Mouse (Mus musculus): Measurements from ENCODE around the gene Cd160. TPM values are rescaled to one million over a fixed set of nuclear protein-coding genes. Genes with fewer than 3 reads are reported as not detected.

Cd160 gene
- polyA plus RNA-seq, 1 experiment from 2014 or later, result 0.77 TPM

- Histone ChIP-seq H3K27me3 (replicated peaks; ENCODE audit: control insufficient read depth, insufficient read depth, low read length) (no peaks in the 10 kb centered on the region), H3K36me3 (ENCODE audit: control insufficient read depth, insufficient read depth, low read length) (no peaks in the 10 kb centered on the region), H3K27ac (ENCODE audit: low read depth) (no peak overlapping the region), H3K9ac (ENCODE audit: low read length) (no peak overlapping the region), H3K4me3 (ENCODE audit: low read depth, low read length) (no peak overlapping the region), H3K4me1 (replicated peaks; ENCODE audit: control insufficient read depth, insufficient read depth, low read length) (no peaks in the 10 kb centered on the region), H3K9me3 (ENCODE audit: control insufficient read depth, low read length) (no peaks in the 10 kb centered on the region), H3K4me2 (ENCODE audit: low read length) (no peak overlapping the region)
- ATAC-seq (replicated peaks; ENCODE audit: low FRiP score, low TSS enrichment, low read depth) (no peak), DNase-seq (ENCODE audit: low spot score) (peak; percentile 49)
- WGBS, result 69% methylated on average over 7 of the region's 7 CpGs
Measured at GRCm38 (mm10) chr3:96838996-96839645, 10.0 kb upstream of the Cd160 start.

GRCm38 (mm10) chr3:96836414-96836813 is 7.3 kb upstream of the Cd160 start:
- Histone ChIP-seq H3K27ac (ENCODE audit: low read depth) (no peak overlapping the region), H3K4me1 (replicated peaks; ENCODE audit: control insufficient read depth, insufficient read depth, low read length) (no peaks in the 10 kb centered on the region)

GRCm38 (mm10) chr3:96834587-96835348 is 5.6 kb upstream of the Cd160 start:
- no peak overlapping the region for H3K9ac ChIP-seq (ENCODE audit: low read length)
- whole genome bisulfite sequencing, result 74% methylated on average over 7 of the region's 7 CpGs
- H3K9me3 ChIP-seq (ENCODE audit: control insufficient read depth, low read length), result no peaks in the 10 kb centered on the region
- no peak overlapping the region for H3K4me3 ChIP-seq (ENCODE audit: low read depth, low read length)
- H3K27me3 ChIP-seq (replicated peaks; ENCODE audit: control insufficient read depth, insufficient read depth, low read length), result no peaks in the 10 kb centered on the region
- H3K27ac ChIP-seq (ENCODE audit: low read depth), result no peak overlapping the region
- H3K4me2 ChIP-seq (ENCODE audit: low read length), result no peak overlapping the region
- ATAC-seq (replicated peaks; ENCODE audit: low FRiP score, low TSS enrichment, low read depth) (no peak), DNase-seq (ENCODE audit: low spot score) (no peak)
- H3K4me1 ChIP-seq (replicated peaks; ENCODE audit: control insufficient read depth, insufficient read depth, low read length), result no peaks in the 10 kb centered on the region
- H3K36me3 ChIP-seq (ENCODE audit: control insufficient read depth, insufficient read depth, low read length), result no peaks in the 10 kb centered on the region

More at GRCm38 (mm10) chr3:96836414-96836813, 7.3 kb upstream of the Cd160 start:
- no peak for DNase-seq (ENCODE audit: low spot score)
- 58% methylated on average over 2 of the region's 2 CpGs for WGBS
- Histone ChIP-seq H3K4me2 (ENCODE audit: low read length) (no peak overlapping the region), H3K27me3 (replicated peaks; ENCODE audit: control insufficient read depth, insufficient read depth, low read length) (no peaks in the 10 kb centered on the region), H3K9me3 (ENCODE audit: control insufficient read depth, low read length) (no peaks in the 10 kb centered on the region), H3K36me3 (ENCODE audit: control insufficient read depth, insufficient read depth, low read length) (no peaks in the 10 kb centered on the region), H3K9ac (ENCODE audit: low read length) (no peak overlapping the region), H3K4me3 (ENCODE audit: low read depth, low read length) (no peak overlapping the region)
- ATAC-seq (replicated peaks; ENCODE audit: low FRiP score, low TSS enrichment, low read depth), result no peak

- H3K4me2 ChIP-seq (ENCODE audit: low read length), result no peak overlapping the region
- H3K4me3 ChIP-seq (ENCODE audit: low read depth, low read length), result no peak overlapping the region
Measured at GRCm38 (mm10) chr3:96832930-96833329, 3.8 kb upstream of the Cd160 start.

GRCm38 (mm10) chr3:96829856-96830255 is 705 bp upstream of the Cd160 start:
- no peak overlapping the region for H3K4me2 ChIP-seq (ENCODE audit: low read length)
- H3K4me3 ChIP-seq (ENCODE audit: low read depth, low read length), result no peak overlapping the region
- H3K27ac ChIP-seq (ENCODE audit: low read depth), result no peak overlapping the region
- no peak overlapping the region for H3K9ac ChIP-seq (ENCODE audit: low read length)
- H3K4me1 ChIP-seq (replicated peaks; ENCODE audit: control insufficient read depth, insufficient read depth, low read length), result no peaks in the 10 kb centered on the region; the same call in 1 of the 2 replicates
- no peaks in the 10 kb centered on the region for H3K36me3 ChIP-seq (ENCODE audit: control insufficient read depth, insufficient read depth, low read length)
- ATAC-seq (replicated peaks; ENCODE audit: low FRiP score, low TSS enrichment, low read depth) (no peak), DNase-seq (ENCODE audit: low spot score) (no peak)
- no peaks in the 10 kb centered on the region for H3K9me3 ChIP-seq (ENCODE audit: control insufficient read depth, low read length)
- H3K27me3 ChIP-seq (replicated peaks; ENCODE audit: control insufficient read depth, insufficient read depth, low read length), result no peaks in the 10 kb centered on the region
- 73% methylated on average over 10 of the region's 10 CpGs for WGBS

More at GRCm38 (mm10) chr3:96832930-96833329, 3.8 kb upstream of the Cd160 start:
- no peak for DNase-seq (ENCODE audit: low spot score)
- H3K27ac ChIP-seq (ENCODE audit: low read depth), result no peak overlapping the region
- no peaks in the 10 kb centered on the region; the same call in 1 of the 2 replicates for H3K4me1 ChIP-seq (replicated peaks; ENCODE audit: control insufficient read depth, insufficient read depth, low read length)
- no peaks in the 10 kb centered on the region for H3K36me3 ChIP-seq (ENCODE audit: control insufficient read depth, insufficient read depth, low read length)
- H3K27me3 ChIP-seq (replicated peaks; ENCODE audit: control insufficient read depth, insufficient read depth, low read length), result no peaks in the 10 kb centered on the region
- ATAC-seq (replicated peaks; ENCODE audit: low FRiP score, low TSS enrichment, low read depth), result no peak
- 50% methylated on average over 5 of the region's 5 CpGs for WGBS
- no peaks in the 10 kb centered on the region for H3K9me3 ChIP-seq (ENCODE audit: control insufficient read depth, low read length)
- H3K9ac ChIP-seq (ENCODE audit: low read length), result no peak overlapping the region

GRCm38 (mm10) chr3:96828308-96828864 is 765 bp downstream of the Cd160 start:
- DNase-seq (ENCODE audit: low spot score) (no peak), ATAC-seq (replicated peaks; ENCODE audit: low FRiP score, low TSS enrichment, low read depth) (no peak)
- Histone ChIP-seq H3K4me2 (ENCODE audit: low read length) (0 out of 2 replicates have a peak overlapping the region, but pooled peaks have one; percentile 11), H3K9me3 (ENCODE audit: control insufficient read depth, low read length) (no peaks in the 10 kb centered on the region), H3K4me1 (replicated peaks; ENCODE audit: control insufficient read depth, insufficient read depth, low read length) (no peaks in the 10 kb centered on the region; the same call in 1 of the 2 replicates), H3K27ac (ENCODE audit: low read depth) (no peak overlapping the region), H3K36me3 (ENCODE audit: control insufficient read depth, insufficient read depth, low read length) (no peaks in the 10 kb centered on the region), H3K4me3 (ENCODE audit: low read depth, low read length) (no peak overlapping the region), H3K9ac (ENCODE audit: low read length) (no peak overlapping the region), H3K27me3 (replicated peaks; ENCODE audit: control insufficient read depth, insufficient read depth, low read length) (no peaks in the 10 kb centered on the region)
- 31% methylated on average over 15 of the region's 15 CpGs for WGBS

- no peak overlapping the region for H3K9ac ChIP-seq (ENCODE audit: low read length)
- no peaks in the 10 kb centered on the region for H3K9me3 ChIP-seq (ENCODE audit: control insufficient read depth, low read length)
- 41% methylated on average over 11 of the region's 11 CpGs for WGBS
- no peak overlapping the region for H3K4me3 ChIP-seq (ENCODE audit: low read depth, low read length)
- ATAC-seq (replicated peaks; ENCODE audit: low FRiP score, low TSS enrichment, low read depth) (no peak), DNase-seq (ENCODE audit: low spot score) (no peak)
- H3K4me2 ChIP-seq (ENCODE audit: low read length), result no peak overlapping the region
- no peaks in the 10 kb centered on the region for H3K27me3 ChIP-seq (replicated peaks; ENCODE audit: control insufficient read depth, insufficient read depth, low read length)
- H3K4me1 ChIP-seq (replicated peaks; ENCODE audit: control insufficient read depth, insufficient read depth, low read length), result no peaks in the 10 kb centered on the region; the same call in 1 of the 2 replicates
- H3K27ac ChIP-seq (ENCODE audit: low read depth), result no peak overlapping the region
- H3K36me3 ChIP-seq (ENCODE audit: control insufficient read depth, insufficient read depth, low read length), result no peaks in the 10 kb centered on the region
Measured at GRCm38 (mm10) chr3:96825261-96825660, 3.9 kb downstream of the Cd160 start.

- Histone ChIP-seq H3K4me1 (replicated peaks; ENCODE audit: control insufficient read depth, insufficient read depth, low read length) (no peaks in the 10 kb centered on the region; the same call in 1 of the 2 replicates), H3K27me3 (replicated peaks; ENCODE audit: control insufficient read depth, insufficient read depth, low read length) (no peaks in the 10 kb centered on the region), H3K27ac (ENCODE audit: low read depth) (no peak overlapping the region), H3K9ac (ENCODE audit: low read length) (no peak overlapping the region), H3K9me3 (ENCODE audit: control insufficient read depth, low read length) (no peaks in the 10 kb centered on the region), H3K4me2 (ENCODE audit: low read length) (no peak overlapping the region), H3K36me3 (ENCODE audit: control insufficient read depth, insufficient read depth, low read length) (no peaks in the 10 kb centered on the region), H3K4me3 (ENCODE audit: low read depth, low read length) (no peak overlapping the region)
- DNase-seq (ENCODE audit: low spot score), result no peak
- 89% methylated on average over 12 of the region's 12 CpGs for WGBS
- no peak for ATAC-seq (replicated peaks; ENCODE audit: low FRiP score, low TSS enrichment, low read depth)
Measured at GRCm38 (mm10) chr3:96824614-96825013, 4.5 kb downstream of the Cd160 start.

Data from intestine, embryonic 14.5 days (tissue).